Mouse (Mus musculus) E14TG2a.4 (cell line): Measurements from ENCODE around the gene Pik3c2a.

Experiments
- CTCF ChIP-seq: conservative IDR thresholded peaks from 2 replicates; pipeline ENCODE4 v1.5.1; 2014; ENCODE audit warnings: low read length
- NANOG ChIP-seq: IDR thresholded peaks from 2 replicates; pipeline ENCODE4 v1.6.1; 2014; ENCODE audit warnings: borderline replicate concordance, low read length, mixed read lengths
- POU5F1 ChIP-seq: IDR thresholded peaks from 2 replicates; pipeline ENCODE4 v1.6.1; 2014; ENCODE audit warnings: low read length, borderline replicate concordance

- TF ChIP-seq CTCF (no peak), POU5F1 (no peak), NANOG (no peak)
Observed at GRCm38 (mm10) chr7:116301661-116302311, 141.5 kb downstream of the Pik3c2a start.
